Mouse (Mus musculus): Measurements from ENCODE around the gene Aldh3a2. TPM values are rescaled to one million over a fixed set of nuclear protein-coding genes. Genes with fewer than 3 reads are reported as not detected.
"Not testable (repeated sequence)": the region's sequence is repeated elsewhere in the genome, so short reads cannot be mapped to it uniquely, and the experiment has no call there.

Gene Aldh3a2
- total RNA-seq, 1 experiment, result 24.4 TPM

DNA sequence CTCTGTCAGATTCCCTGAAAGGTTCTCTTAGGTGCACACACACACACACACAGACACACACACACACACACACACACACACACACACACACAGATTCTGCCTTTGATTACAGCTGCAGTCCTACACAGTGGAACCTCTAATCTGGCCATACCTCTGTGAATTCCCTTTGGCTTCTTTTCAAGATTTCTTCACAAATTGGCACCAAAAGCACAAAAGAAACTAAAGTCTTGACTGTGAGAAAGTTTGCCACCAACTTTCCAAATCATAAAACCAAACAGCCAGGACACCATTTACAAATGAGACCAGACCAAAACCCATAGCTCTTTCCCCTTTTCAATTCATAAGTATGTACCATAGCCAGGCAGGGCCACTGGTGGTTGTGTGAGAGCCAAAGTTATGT lies 69.3 kb downstream of the Aldh3a2 start:
- H3K9ac ChIP-seq (ENCODE audit: insufficient read depth, low read depth, low read length, poor library complexity, severe bottlenecking), result no peak overlapping the region
- H3K9me3 ChIP-seq (ENCODE audit: control insufficient read depth, insufficient read depth, low read depth, low read length), result no peaks in the 10 kb centered on the region
- no peaks in the 10 kb centered on the region for H3K36me3 ChIP-seq (ENCODE audit: control insufficient read depth, insufficient read depth, low read length, poor library complexity, severe bottlenecking)
- H3K4me3 ChIP-seq (ENCODE audit: insufficient read depth in 1 of 2, low read depth in 1 of 2, low read length in 2 of 2, poor library complexity in 1 of 2, severe bottlenecking in 1 of 2), result no peak overlapping the region
- no peak for DNase-seq (ENCODE audit: low read depth, low spot score)
- H3K27ac ChIP-seq (ENCODE audit: insufficient read depth, low read depth, low read length, poor library complexity, severe bottlenecking), result no peak overlapping the region
- TF ChIP-seq MAFK (IDR thresholded peaks at IDR 0.05; ENCODE audit: insufficient read depth, low read depth, low read length) (no peak), HCFC1 (IDR thresholded peaks at IDR 0.05; ENCODE audit: borderline replicate concordance, insufficient read depth, low read length) (no peak), ZNF384 (IDR thresholded peaks at IDR 0.05; ENCODE audit: low read depth, low read length) (no peak), CHD2 (IDR thresholded peaks at IDR 0.05; ENCODE audit: low read depth, low read length) (no peak), ZC3H11A (IDR thresholded peaks at IDR 0.05; ENCODE audit: borderline replicate concordance, low read depth, low read length) (no peak)
- in situ Hi-C loops (cut with MboI; ENCODE audit: low sequenced_read_pairs in 2 of 2, unreplicated experiment in 2 of 2), result loop anchor here in 1 of 2 experiments (10.0 kb wide), 1 partner anchor 207 kb away; no protein-coding TSS in a partner anchor
- H3K4me1 ChIP-seq (ENCODE audit: control insufficient read depth in 2 of 2, insufficient read depth in 2 of 2, low read length in 2 of 2, poor library complexity in 1 of 2), result no peaks in the 10 kb centered on the region

DNA sequence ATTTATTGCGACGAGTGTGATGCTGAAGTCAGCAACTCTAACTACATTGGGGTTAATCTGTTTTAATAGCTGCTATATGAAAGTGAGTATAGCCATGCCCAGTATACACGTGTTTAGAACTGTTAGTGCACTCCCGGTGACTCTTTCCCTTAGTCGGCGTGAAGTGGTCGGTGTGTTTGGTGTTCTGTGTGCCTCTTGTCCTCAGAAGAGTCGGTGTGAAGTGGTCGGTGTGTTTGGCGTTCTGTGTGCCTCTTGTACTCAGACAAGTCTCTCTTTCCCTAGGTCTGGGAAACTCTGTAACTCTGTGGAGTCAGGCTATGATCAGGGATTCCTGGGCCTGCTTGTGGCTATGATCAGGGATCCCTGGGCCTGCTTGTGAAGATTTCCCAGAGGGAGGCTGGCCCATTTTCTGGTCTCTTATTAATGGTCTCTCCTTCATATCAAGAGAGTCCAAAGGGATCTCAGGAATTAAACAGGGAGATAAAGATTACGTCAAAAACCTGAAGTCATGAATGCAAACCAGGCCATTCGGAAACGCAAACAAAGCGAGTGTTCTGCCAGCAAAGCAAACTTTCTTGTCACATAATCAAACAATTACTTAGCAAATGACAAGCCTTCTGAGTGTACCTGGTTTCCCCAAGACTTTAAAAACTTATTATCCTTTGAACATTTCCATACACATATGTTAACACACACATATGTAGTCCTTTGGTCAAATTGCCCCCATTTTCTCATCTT lies 70.5 kb downstream of the Aldh3a2 start:
- TF ChIP-seq ZNF384 (IDR thresholded peaks at IDR 0.05; ENCODE audit: low read depth, low read length) (no peak), HCFC1 (IDR thresholded peaks at IDR 0.05; ENCODE audit: borderline replicate concordance, insufficient read depth, low read length) (no peak), ZC3H11A (IDR thresholded peaks at IDR 0.05; ENCODE audit: borderline replicate concordance, low read depth, low read length) (no peak), MAFK (IDR thresholded peaks at IDR 0.05; ENCODE audit: insufficient read depth, low read depth, low read length) (no peak), CHD2 (IDR thresholded peaks at IDR 0.05; ENCODE audit: low read depth, low read length) (no peak)
- H3K27ac ChIP-seq (ENCODE audit: insufficient read depth, low read depth, low read length, poor library complexity, severe bottlenecking), result no peak overlapping the region

DNA sequence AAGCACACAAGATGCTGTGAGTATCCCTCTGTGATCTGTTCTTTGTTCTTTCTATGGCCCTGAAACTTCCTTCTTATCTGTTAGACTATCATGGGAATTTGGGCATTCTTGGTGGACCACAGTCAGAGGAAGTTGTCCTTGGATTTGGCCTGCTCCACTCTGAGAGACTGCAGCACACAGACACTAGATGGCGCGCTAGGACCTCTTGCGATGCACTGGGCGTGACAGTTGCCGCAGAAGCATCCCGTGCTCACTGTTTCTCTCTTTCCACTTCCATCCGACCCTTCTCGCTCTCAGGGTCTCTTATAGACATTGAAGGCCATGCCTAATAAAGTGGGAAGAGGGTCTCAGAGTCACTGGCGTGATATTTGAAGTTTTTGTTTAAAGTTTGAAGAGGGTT lies 73.9 kb downstream of the Aldh3a2 start:
- TF ChIP-seq ZNF384 (IDR thresholded peaks at IDR 0.05; ENCODE audit: low read depth, low read length), result 0 out of 2 replicates have a peak, but pooled peaks have one; percentile 14
- TF ChIP-seq CHD2 (IDR thresholded peaks at IDR 0.05; ENCODE audit: low read depth, low read length), result no peak
- peak; percentile 98 for TF ChIP-seq ZC3H11A (IDR thresholded peaks at IDR 0.05; ENCODE audit: borderline replicate concordance, low read depth, low read length)
- H3K9ac ChIP-seq (ENCODE audit: insufficient read depth, low read depth, low read length, poor library complexity, severe bottlenecking), result no peak overlapping the region

More for the DNA sequence above, 70.5 kb downstream of the Aldh3a2 start:
- Histone ChIP-seq H3K36me3 (ENCODE audit: control insufficient read depth, insufficient read depth, low read length, poor library complexity, severe bottlenecking) (no peaks in the 10 kb centered on the region), H3K9me3 (ENCODE audit: control insufficient read depth, insufficient read depth, low read depth, low read length) (no peaks in the 10 kb centered on the region), H3K9ac (ENCODE audit: insufficient read depth, low read depth, low read length, poor library complexity, severe bottlenecking) (no peak overlapping the region), H3K4me1 (ENCODE audit: control insufficient read depth in 2 of 2, insufficient read depth in 2 of 2, low read length in 2 of 2, poor library complexity in 1 of 2) (no peaks in the 10 kb centered on the region), H3K4me3 (ENCODE audit: insufficient read depth in 1 of 2, low read depth in 1 of 2, low read length in 2 of 2, poor library complexity in 1 of 2, severe bottlenecking in 1 of 2) (no peak overlapping the region)
- DNase-seq (ENCODE audit: low read depth, low spot score), result no peak
- in situ Hi-C loops (cut with MboI; ENCODE audit: low sequenced_read_pairs in 2 of 2, unreplicated experiment in 2 of 2), result loop anchor here in 1 of 2 experiments (10.0 kb wide), 1 partner anchor 208 kb away; no protein-coding TSS in a partner anchor

DNA sequence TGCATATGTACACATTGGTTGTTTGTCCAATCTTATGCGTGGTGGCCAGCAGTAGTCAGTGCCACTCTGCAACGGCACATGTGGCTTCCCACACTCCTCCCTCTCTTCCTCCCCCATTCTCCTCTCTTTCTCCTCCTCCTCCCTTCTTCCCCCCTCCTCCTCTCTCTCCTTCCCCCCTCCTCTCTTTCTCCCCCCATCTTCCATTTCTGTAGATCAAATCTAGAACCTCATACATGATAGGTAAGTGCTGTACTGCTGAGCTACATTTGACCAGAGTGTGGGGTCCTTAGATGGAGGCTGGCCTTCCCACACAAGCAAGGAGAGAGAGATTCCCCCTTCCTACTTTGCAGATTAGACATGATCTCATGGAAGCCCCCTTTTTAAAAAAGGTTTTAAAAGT lies 74.5 kb downstream of the Aldh3a2 start:
- Histone ChIP-seq H3K9me3 (ENCODE audit: control insufficient read depth, insufficient read depth, low read depth, low read length) (no peaks in the 10 kb centered on the region), H3K36me3 (ENCODE audit: control insufficient read depth, insufficient read depth, low read length, poor library complexity, severe bottlenecking) (no peaks in the 10 kb centered on the region), H3K4me3 (ENCODE audit: insufficient read depth in 1 of 2, low read depth in 1 of 2, low read length in 2 of 2, poor library complexity in 1 of 2, severe bottlenecking in 1 of 2) (no peak overlapping the region), H3K9ac (ENCODE audit: insufficient read depth, low read depth, low read length, poor library complexity, severe bottlenecking) (no peak overlapping the region), H3K4me1 (ENCODE audit: control insufficient read depth in 2 of 2, insufficient read depth in 2 of 2, low read length in 2 of 2, poor library complexity in 1 of 2) (peaks cover 0 to 2% of the 10 kb centered on the region in 2 experiments; a peak in 1 of 4 replicates), H3K27ac (ENCODE audit: insufficient read depth, low read depth, low read length, poor library complexity, severe bottlenecking) (no peak overlapping the region)
- no peak for DNase-seq (ENCODE audit: low read depth, low spot score)
- in situ Hi-C loops (cut with MboI; ENCODE audit: low sequenced_read_pairs in 2 of 2, unreplicated experiment in 2 of 2), result loop anchor here in 1 of 2 experiments (10.0 kb wide), 1 partner anchor 212 kb away; no protein-coding TSS in a partner anchor
- TF ChIP-seq CHD2 (IDR thresholded peaks at IDR 0.05; ENCODE audit: low read depth, low read length) (no peak), ZNF384 (IDR thresholded peaks at IDR 0.05; ENCODE audit: low read depth, low read length) (no peak), MAFK (IDR thresholded peaks at IDR 0.05; ENCODE audit: insufficient read depth, low read depth, low read length) (no peak), HCFC1 (IDR thresholded peaks at IDR 0.05; ENCODE audit: borderline replicate concordance, insufficient read depth, low read length) (no peak), ZC3H11A (IDR thresholded peaks at IDR 0.05; ENCODE audit: borderline replicate concordance, low read depth, low read length) (no peak)

More for the DNA sequence above, 73.9 kb downstream of the Aldh3a2 start:
- Histone ChIP-seq H3K4me3 (ENCODE audit: insufficient read depth in 1 of 2, low read depth in 1 of 2, low read length in 2 of 2, poor library complexity in 1 of 2, severe bottlenecking in 1 of 2) (no peak overlapping the region), H3K36me3 (ENCODE audit: control insufficient read depth, insufficient read depth, low read length, poor library complexity, severe bottlenecking) (no peaks in the 10 kb centered on the region), H3K27ac (ENCODE audit: insufficient read depth, low read depth, low read length, poor library complexity, severe bottlenecking) (no peak overlapping the region), H3K9me3 (ENCODE audit: control insufficient read depth, insufficient read depth, low read depth, low read length) (no peaks in the 10 kb centered on the region), H3K4me1 (ENCODE audit: control insufficient read depth in 2 of 2, insufficient read depth in 2 of 2, low read length in 2 of 2, poor library complexity in 1 of 2) (peaks cover 0 to 2% of the 10 kb centered on the region in 2 experiments; a peak in 1 of 4 replicates)
- in situ Hi-C loops (cut with MboI; ENCODE audit: low sequenced_read_pairs in 2 of 2, unreplicated experiment in 2 of 2), result loop anchor here in 1 of 2 experiments (10.0 kb wide), 1 partner anchor 211 kb away; no protein-coding TSS in a partner anchor
- DNase-seq (ENCODE audit: low read depth, low spot score), result peak; percentile 75

DNA sequence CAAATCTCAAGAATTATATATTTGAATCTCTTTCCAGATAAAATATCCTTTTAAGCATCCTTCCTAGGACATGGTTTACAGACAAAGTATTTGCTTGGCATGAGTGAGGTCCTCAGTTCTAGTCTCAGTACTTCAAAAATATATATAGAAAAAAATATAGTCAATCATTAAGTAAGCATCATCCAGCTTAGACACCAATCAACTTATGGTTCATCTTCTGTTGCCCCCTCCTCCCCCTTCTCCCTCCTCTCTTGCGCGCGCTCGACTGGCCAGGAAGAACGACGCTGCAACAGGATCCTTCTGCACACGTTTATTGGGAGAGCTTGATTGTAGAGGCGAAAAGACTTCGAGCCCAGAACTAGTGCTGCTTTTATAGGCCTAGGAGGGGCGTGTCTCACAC lies 75.1 kb downstream of the Aldh3a2 start:
- H3K27ac ChIP-seq (ENCODE audit: insufficient read depth, low read depth, low read length, poor library complexity, severe bottlenecking); H3K36me3 ChIP-seq (ENCODE audit: control insufficient read depth, insufficient read depth, low read length, poor library complexity, severe bottlenecking); H3K4me3 ChIP-seq (ENCODE audit: insufficient read depth in 1 of 2, low read depth in 1 of 2, low read length in 2 of 2, poor library complexity in 1 of 2, severe bottlenecking in 1 of 2); H3K4me1 ChIP-seq (ENCODE audit: control insufficient read depth in 2 of 2, insufficient read depth in 2 of 2, low read length in 2 of 2, poor library complexity in 1 of 2); DNase-seq (ENCODE audit: low read depth, low spot score); H3K9me3 ChIP-seq (ENCODE audit: control insufficient read depth, insufficient read depth, low read depth, low read length); H3K9ac ChIP-seq (ENCODE audit: insufficient read depth, low read depth, low read length, poor library complexity, severe bottlenecking): not testable (repeated sequence)
- in situ Hi-C loops (cut with MboI; ENCODE audit: low sequenced_read_pairs in 2 of 2, unreplicated experiment in 2 of 2), result loop anchor here in 1 of 2 experiments (10.0 kb wide), 1 partner anchor 213 kb away; no protein-coding TSS in a partner anchor
